Mouse (Mus musculus) forebrain, embryonic 10.5 days (tissue): ENCODE measurements at regions not wholly inside any gene's neighbourhood (a gene's known extent, or its start where the extent isn't known, plus 50 kb on each side); places are given as distances from the start of the nearest gene placed in this dataset.

Experiments used
- DNase-seq: peaks from one replicate; pipeline ENCODE4 v3.0.0-alpha.2; 2017; ENCODE audit warnings: low spot score; ENCODE audit errors: extremely low spot score
- H3K27ac ChIP-seq: fragments of 300-500 bp; sonication (generic); 2 replicates; pipeline ENCODE4 v1.5.1; 2016; ENCODE audit warnings: mild to moderate bottlenecking
- H3K27me3 ChIP-seq: fragments of 300-500 bp; sonication (generic); 2 replicates; pipeline ENCODE4 v1.6.1; 2016; ENCODE audit warnings: mild to moderate bottlenecking; ENCODE audit not compliant: poor library complexity, severe bottlenecking
- H3K36me3 ChIP-seq: fragments of 300-500 bp; sonication (generic); replicated peaks from 2 replicates; pipeline ENCODE4 v1.6.1; 2016; ENCODE audit warnings: mild to moderate bottlenecking, moderate library complexity
- H3K4me1 ChIP-seq: fragments of 300-500 bp; sonication (generic); 2 replicates; pipeline ENCODE4 v1.6.1; 2016
- H3K4me3 ChIP-seq: fragments of 300-500 bp; sonication (generic); 2 replicates; pipeline ENCODE4 v1.5.1; 2016; ENCODE audit warnings: mild to moderate bottlenecking, moderate library complexity
- H3K9me3 ChIP-seq: fragments of 300-500 bp; sonication (generic); 2 replicates; pipeline ENCODE4 v1.6.1; 2016; ENCODE audit warnings: mild to moderate bottlenecking, moderate library complexity
- WGBS: fragments of 180-500 bp; shearing (Covaris S2); methylation state at CpG from one replicate; pipeline ENCODE4 v1.1.7; 2016; 5-methylcytosine and 5-hydroxymethylcytosine counted together

DNA sequence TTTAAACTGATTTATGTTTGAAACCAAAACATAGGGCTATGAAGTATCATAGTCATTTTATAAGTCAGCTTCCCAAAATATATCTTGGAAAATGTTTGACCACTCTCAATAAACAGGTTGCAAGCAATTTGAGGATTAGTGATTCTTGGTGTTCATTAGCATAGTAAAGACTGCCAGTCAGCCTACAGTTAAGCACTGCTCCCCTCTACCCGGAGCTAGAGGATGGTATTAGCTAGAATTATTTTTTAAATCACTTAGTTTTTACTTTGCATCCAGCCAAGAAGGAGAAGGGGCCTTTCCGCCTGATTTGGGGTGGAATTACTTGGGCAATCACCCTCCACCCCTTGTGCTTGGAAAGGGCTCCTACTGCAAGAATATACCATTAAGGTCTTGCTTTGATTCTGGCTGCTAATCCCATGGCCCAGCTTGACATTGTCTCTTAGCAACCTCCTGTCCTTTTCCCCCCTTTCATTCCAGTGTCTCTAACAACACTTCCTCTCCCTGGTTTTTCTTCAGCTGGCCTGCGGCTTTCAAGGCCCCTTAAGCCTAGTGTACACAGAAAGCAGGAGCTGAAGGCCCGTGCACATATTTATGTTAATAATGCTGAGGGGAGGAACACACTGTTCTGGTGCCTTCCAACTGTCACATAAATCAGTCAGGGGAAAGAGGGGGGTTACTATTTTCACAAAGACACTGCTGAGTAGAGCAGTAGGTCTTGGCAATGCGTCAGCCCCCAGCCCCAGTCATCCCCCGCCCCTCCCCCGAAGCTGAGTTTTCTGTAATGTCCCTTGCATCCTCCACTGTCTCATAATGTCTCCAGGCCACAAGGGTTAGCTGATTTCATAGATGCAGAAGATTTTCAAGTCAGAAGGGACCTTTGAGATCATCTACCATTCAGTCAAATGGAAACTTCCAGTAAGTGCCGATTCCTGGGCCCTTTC, 280.6 kb upstream of the Adamts9 start:
- H3K4me3 ChIP-seq: no peak overlapping the region
- DNase-seq: peak; percentile 69
- WGBS: 28% methylated on average over 8 of the region's 8 CpGs
- no peaks in the 10 kb centered on the region for H3K9me3 ChIP-seq
- H3K27me3 ChIP-seq: no peaks in the 10 kb centered on the region; the same call in 1 of the 2 replicates
- H3K36me3 ChIP-seq: no peaks in the 10 kb centered on the region
- peaks cover 25% of the 10 kb centered on the region for H3K4me1 ChIP-seq
- H3K27ac ChIP-seq: peak overlapping the region; percentile 78

DNA sequence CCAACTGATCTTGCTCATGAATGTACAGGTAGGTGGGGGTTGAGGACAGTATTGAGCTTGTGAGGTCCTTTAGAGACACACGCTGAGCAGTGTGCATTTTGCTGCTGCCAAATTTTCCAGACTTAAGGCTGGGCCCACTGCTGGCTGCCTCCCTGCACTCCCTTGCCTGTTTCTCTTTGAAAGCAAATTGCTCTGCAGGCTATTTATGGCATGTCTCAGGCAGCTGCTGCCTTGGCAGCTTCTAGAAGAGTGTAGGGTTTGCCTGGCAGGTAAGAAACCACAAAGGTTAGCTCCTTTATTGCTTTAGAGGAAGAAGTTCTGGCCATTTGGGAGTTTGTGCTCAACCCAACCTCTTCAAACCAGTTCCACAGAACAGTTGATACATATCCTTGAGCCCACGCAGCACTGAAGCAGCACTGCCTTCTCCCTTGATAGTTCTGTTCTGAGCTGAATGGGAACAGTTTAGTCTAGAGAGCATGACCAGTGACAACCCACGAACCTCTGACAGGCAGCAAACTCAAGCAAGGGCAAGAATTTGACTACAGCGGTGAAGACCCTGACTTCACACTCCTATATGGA, 274.8 kb upstream of the Adamts9 start:
- Histone ChIP-seq H3K4me1 (peaks cover 6% of the 10 kb centered on the region), H3K4me3 (no peak overlapping the region), H3K27me3 (no peaks in the 10 kb centered on the region; the same call in 1 of the 2 replicates), H3K36me3 (no peaks in the 10 kb centered on the region), H3K9me3 (no peaks in the 10 kb centered on the region), H3K27ac (no peak overlapping the region)
- WGBS: 80% methylated on average over 4 of the region's 4 CpGs
- no peak for DNase-seq

DNA sequence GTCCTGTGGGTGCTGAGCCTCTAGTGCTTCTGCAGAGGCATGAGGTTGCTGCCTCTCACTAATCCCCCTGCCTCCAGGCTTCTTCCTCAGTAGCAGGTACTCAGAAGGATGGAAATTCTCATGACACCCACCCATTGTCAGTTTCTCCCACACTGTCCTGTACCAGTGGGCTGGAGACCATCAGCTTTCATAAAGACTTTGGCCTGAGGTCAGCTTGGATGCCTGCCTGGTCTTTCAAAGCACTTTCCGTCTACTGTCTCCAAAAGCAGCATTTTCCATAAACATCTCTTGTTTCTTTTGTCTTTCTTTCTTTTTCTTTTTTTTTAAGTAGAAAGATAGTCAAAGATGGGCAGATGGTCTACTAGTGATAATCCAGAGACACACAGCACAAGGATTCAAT, 257.6 kb upstream of the Adamts9 start:
- Histone ChIP-seq H3K4me1 (no peaks in the 10 kb centered on the region), H3K27ac (no peak overlapping the region), H3K4me3 (no peak overlapping the region), H3K27me3 (no peaks in the 10 kb centered on the region), H3K36me3 (no peaks in the 10 kb centered on the region), H3K9me3 (no peaks in the 10 kb centered on the region)
- 91% methylated on average over 1 of the region's 1 CpGs for WGBS
- DNase-seq: no peak

DNA sequence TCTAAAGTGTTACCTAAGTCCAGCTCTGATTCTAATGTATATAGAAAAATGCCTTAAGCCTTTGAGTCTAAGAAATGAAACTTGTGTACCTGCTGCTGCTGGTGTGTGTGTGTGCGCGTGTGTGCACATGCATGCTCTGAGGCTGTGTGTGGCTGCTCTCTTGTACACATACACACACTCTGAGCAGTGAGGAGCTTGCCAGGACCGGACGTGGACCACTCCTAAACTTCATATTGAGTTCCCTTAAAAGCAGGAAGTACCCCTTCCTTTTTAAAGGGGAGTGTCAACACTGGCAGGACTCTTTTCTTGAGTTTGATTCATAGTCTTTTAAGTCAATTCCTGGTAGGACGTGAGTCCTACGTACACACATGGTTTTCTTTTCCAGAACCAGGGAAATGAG, 251.4 kb upstream of the Adamts9 start:
- 91% methylated on average over 6 of the region's 6 CpGs for WGBS
- Histone ChIP-seq H3K27me3 (no peaks in the 10 kb centered on the region), H3K4me1 (no peaks in the 10 kb centered on the region)

DNA sequence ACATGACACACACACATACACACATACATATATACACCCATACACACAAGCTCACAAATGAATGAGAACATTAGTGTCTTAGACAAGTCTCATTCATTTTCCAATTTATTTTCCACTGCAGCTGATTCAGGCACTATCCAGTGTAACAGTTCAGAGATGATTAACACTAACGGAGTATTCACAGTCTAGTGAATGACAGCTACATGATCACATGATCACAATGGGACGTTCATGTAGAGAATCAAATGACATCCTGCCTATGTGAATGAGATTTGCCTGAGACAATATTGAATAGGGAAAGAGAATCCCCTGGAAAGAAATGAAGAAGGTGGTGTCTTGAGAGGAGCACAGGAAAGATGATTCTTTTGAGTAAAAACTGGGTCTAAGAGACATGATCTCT, 249.7 kb upstream of the Adamts9 start:
- no peak overlapping the region for H3K27ac ChIP-seq

More for the DNA sequence above, 251.4 kb upstream of the Adamts9 start:
- Histone ChIP-seq H3K4me3 (no peak overlapping the region), H3K9me3 (no peaks in the 10 kb centered on the region), H3K27ac (no peak overlapping the region), H3K36me3 (no peaks in the 10 kb centered on the region)
- DNase-seq: no peak

DNA sequence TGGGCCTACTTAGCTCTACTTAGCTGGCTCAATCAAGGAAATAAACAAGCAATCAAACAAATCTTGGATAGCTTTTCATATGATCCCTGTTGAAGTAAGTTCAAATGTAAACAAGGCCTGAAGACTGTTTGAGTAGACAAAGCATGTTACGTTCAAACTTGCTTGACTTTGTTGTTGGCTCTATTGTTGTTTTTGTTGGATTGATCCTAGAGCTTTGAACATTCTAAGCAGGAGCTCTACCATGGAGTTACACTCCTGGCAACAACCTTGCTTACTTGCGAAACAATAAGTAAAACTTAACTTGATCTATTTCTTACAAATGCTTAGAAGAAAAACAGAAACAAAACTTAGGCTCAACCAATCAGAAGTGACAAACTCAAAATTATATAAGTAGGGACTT, 247.7 kb upstream of the Adamts9 start:
- Histone ChIP-seq H3K27me3 (no peaks in the 10 kb centered on the region), H3K36me3 (no peaks in the 10 kb centered on the region), H3K9me3 (no peaks in the 10 kb centered on the region), H3K4me3 (no peak overlapping the region), H3K27ac (no peak overlapping the region), H3K4me1 (no peaks in the 10 kb centered on the region)
- WGBS: 95% methylated on average over 2 of the region's 2 CpGs
- DNase-seq: no peak

More for the DNA sequence above, 249.7 kb upstream of the Adamts9 start:
- WGBS: 82% methylated on average over 2 of the region's 2 CpGs
- H3K27me3 ChIP-seq: no peaks in the 10 kb centered on the region
- no peak for DNase-seq
- H3K4me3 ChIP-seq: no peak overlapping the region
- H3K9me3 ChIP-seq: no peaks in the 10 kb centered on the region
- no peaks in the 10 kb centered on the region for H3K36me3 ChIP-seq
- H3K4me1 ChIP-seq: no peaks in the 10 kb centered on the region

DNA sequence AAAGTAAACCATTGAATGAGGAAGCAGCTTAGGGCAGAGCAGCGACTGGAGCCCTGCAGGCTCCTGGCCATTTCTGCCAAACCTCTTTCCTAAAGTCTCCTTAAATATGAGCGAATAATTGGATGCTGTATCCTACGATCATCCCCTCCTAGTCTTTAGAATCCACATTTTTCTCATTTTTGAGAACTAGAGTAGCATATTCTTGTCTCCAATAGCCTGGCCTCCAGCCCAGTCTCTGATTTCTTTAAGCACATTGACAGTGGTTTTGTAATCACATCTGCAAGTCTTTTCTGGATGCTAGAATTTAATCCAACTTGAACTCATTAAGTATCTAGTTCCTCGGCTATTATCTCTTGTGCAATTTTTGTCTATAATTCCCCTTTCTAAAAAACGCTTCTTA, 225.2 kb upstream of the Adamts9 start:
- Histone ChIP-seq H3K27me3 (no peaks in the 10 kb centered on the region), H3K27ac (no peak overlapping the region), H3K9me3 (no peaks in the 10 kb centered on the region), H3K36me3 (no peaks in the 10 kb centered on the region), H3K4me1 (peaks cover 19% of the 10 kb centered on the region), H3K4me3 (no peak overlapping the region)
- WGBS: 86% methylated on average over 5 of the region's 5 CpGs
- DNase-seq: no peak

DNA sequence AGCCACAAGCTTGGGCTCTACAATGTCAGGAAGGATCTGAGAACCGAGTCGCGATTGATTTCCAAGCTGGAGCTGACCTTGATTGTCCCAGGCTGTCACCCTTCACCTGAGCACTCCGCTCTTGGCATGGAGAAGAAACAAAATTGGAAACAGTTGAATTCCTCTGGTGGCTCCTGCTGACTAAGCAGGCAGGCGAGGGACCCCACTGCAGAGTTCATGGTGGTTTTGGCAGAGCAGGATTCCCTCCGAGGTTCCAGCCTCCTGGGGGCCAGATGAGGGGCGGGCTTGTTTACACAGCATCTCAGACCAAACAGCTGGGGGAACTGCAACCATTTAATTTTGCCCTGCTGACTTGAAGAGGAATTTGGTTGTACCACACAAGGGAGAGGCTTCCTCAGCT, 224.0 kb upstream of the Adamts9 start:
- H3K27ac ChIP-seq: peak overlapping the region; percentile 67; the same call in 1 of the 2 replicates
- peaks cover 19% of the 10 kb centered on the region for H3K4me1 ChIP-seq
- no peaks in the 10 kb centered on the region for H3K36me3 ChIP-seq
- H3K27me3 ChIP-seq: no peaks in the 10 kb centered on the region
- no peaks in the 10 kb centered on the region for H3K9me3 ChIP-seq
- WGBS: 29% methylated on average over 7 of the region's 7 CpGs
- H3K4me3 ChIP-seq: no peak overlapping the region
- DNase-seq: peak; percentile 17

DNA sequence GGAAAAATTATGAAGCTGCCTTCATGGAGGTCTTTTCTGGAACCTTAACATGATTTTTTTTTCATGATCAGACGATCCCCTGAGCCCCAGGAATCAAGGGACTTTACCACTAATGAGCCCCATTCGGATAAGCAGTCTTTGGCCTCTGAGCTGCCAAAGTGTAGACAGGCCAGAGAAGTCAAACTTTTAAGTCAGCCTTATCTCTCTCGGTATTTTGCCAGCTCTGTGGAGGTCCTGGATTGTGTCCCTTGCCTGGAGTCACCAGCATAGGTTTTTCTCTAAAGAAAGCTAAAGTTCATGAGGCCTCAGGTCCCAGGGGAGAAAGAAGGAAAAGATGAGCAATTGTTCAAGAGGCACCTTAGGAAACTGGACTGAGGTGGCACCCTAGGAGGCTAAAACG, 222.7 kb upstream of the Adamts9 start:
- WGBS: 75% methylated on average over 4 of the region's 4 CpGs

DNA sequence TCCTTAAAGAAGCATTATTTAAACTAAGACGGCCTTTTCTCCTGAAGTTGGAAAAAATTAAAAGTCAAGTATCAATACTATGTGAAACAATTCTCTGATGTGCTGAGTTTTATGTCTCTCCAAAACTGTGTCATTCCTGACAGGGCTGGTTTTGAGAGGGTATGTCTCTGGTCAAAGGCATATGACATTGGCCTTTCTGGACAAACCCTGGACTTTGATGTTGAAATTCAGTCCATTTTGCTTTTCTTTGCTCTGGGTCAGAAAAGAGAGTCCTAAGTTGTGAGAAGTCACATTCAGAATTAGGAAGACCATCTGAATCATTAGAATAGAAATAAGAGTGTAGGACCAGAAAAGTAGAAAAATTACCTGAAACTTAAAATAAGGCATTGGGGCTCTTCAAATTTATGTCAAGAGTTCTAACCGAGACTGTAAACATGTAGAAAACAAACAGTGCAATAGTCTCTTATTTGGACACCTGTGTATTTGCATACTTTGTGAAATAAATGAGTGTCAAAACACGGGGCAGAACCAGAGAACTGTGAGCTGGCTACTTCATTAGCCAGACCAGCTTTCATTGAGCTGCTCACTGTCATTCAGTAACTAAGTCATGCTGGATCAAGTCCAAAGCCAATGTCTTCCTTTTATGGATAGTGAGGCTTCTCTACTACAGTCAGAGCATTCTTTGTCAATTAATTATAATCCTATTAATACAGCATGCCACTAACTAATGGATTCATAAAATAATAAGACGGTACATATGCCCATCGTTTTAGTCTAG, 209.3 kb upstream of the Adamts9 start:
- WGBS: 93% methylated on average over 5 of the region's 5 CpGs
- Histone ChIP-seq H3K27ac (no peak overlapping the region), H3K4me3 (no peak overlapping the region), H3K27me3 (no peaks in the 10 kb centered on the region), H3K4me1 (no peaks in the 10 kb centered on the region), H3K9me3 (no peaks in the 10 kb centered on the region), H3K36me3 (no peaks in the 10 kb centered on the region)
- DNase-seq: no peak

More for the DNA sequence above, 222.7 kb upstream of the Adamts9 start:
- no peak for DNase-seq
- Histone ChIP-seq H3K4me1 (peaks cover 19% of the 10 kb centered on the region), H3K4me3 (no peak overlapping the region), H3K27me3 (no peaks in the 10 kb centered on the region), H3K9me3 (no peaks in the 10 kb centered on the region), H3K27ac (no peak overlapping the region), H3K36me3 (no peaks in the 10 kb centered on the region)

DNA sequence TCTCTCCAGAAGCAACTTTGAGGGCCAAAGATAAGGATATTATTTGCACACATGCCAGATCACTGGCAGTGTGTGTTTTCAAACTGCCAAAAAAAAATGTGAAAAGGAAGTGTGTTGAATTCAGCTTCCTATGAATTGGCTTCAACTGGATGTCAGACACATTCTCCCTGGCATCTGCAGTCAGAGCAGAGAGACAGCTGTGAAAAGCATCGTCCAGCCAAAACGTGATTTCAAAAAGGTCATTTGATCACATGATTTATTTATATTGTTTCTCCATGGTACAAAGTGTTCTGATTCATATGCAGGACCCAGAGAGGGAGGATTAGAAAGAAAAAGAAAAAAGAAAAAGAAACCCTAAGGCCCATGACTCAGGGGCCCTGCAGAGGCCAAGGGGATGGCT, 207.2 kb upstream of the Adamts9 start:
- no peaks in the 10 kb centered on the region for H3K27me3 ChIP-seq
- WGBS: 75% methylated on average over 2 of the region's 2 CpGs

DNA sequence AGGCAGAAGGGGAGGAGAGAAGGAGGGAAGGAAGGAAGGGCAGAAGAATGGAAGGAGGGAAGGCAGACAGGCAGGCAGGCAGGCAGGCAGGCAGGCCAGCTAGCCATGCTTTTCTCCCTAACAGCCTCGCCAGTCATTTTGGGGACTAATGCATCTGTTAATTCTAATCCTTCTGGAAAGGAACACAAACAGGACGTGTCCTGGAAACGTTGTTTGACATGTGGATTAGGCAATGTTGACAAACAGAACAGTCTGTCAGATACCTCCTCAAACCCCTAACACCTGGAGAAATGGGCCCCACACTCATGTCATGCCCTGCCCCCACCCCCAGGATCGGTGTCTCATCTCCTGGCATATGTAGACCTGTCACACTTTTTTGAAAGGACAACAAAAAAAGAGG, 206.7 kb upstream of the Adamts9 start:
- Histone ChIP-seq H3K4me3 (no peak overlapping the region), H3K9me3 (no peaks in the 10 kb centered on the region), H3K4me1 (no peaks in the 10 kb centered on the region)

More for the DNA sequence above, 207.2 kb upstream of the Adamts9 start:
- no peak overlapping the region for H3K4me3 ChIP-seq
- no peak overlapping the region for H3K27ac ChIP-seq
- DNase-seq: no peak
- no peaks in the 10 kb centered on the region for H3K36me3 ChIP-seq
- H3K4me1 ChIP-seq: no peaks in the 10 kb centered on the region
- H3K9me3 ChIP-seq: no peaks in the 10 kb centered on the region

More for the DNA sequence above, 206.7 kb upstream of the Adamts9 start:
- DNase-seq: no peak
- WGBS: 53% methylated on average over 4 of the region's 4 CpGs
- Histone ChIP-seq H3K27ac (no peak overlapping the region), H3K27me3 (no peaks in the 10 kb centered on the region), H3K36me3 (no peaks in the 10 kb centered on the region)
